Mouse (Mus musculus) granulocyte monocyte progenitor cell, adult 5-6 weeks (primary cell): Measurements from ENCODE around the gene 1700014D04Rik. TPM values are rescaled to one million over a fixed set of nuclear protein-coding genes. Genes with fewer than 3 reads are reported as not detected.
"Not testable (repeated sequence)": the region's sequence is repeated elsewhere in the genome, so short reads cannot be mapped to it uniquely, and the experiment has no call there.

ENCODE experiments used
- ATAC-seq: replicated peaks from 2 replicates; pipeline ENCODE4 v1.8.0; 2016; ENCODE audit warnings: mild to moderate bottlenecking, moderate TSS enrichment, inconsistent platforms; ENCODE audit not compliant: poor library complexity, severe bottlenecking
- total RNA-seq, 2 experiments: library from RNA; stranded (forward) in 1 of 2; stranded (reverse) in 1 of 2; fragments of 200-712, 200-1000 nt in 1 of 2; fragments of >200 nt in 1 of 2; fragmentation: Nextera tagmentation in 1 of 2; gene quantifications; 2 replicates each; pipeline ENCODE4 v1.2.3; 2014 to 2017

1700014D04Rik gene
- total RNA-seq, 2 experiments from 2014 or later, result not detected

GRCm38 (mm10) chr13:59739397-59739796, 7.2 kb downstream of the 1700014D04Rik start:
- ATAC-seq, result no peak

GRCm38 (mm10) chr13:59738455-59738854, 8.1 kb downstream of the 1700014D04Rik start:
- ATAC-seq, result no peak

GRCm38 (mm10) chr13:59735190-59735589, 11.4 kb downstream of the 1700014D04Rik start:
- peak; percentile 79 for ATAC-seq

- 0 out of 2 replicates have a peak, but pooled peaks have one; percentile 12 for ATAC-seq
Observed at GRCm38 (mm10) chr13:59734347-59734746, 12.2 kb downstream of the 1700014D04Rik start.

- no peak for ATAC-seq
Observed at GRCm38 (mm10) chr13:59733936-59734335, 12.6 kb downstream of the 1700014D04Rik start.

GRCm38 (mm10) chr13:59731652-59732051, 14.9 kb downstream of the 1700014D04Rik start, which contains the start of gene Spata31d1d:
Spata31d1d (minus strand) TSS chr13:59731752.
- no peak for ATAC-seq

GRCm38 (mm10) chr13:59728378-59729093, 18.0 kb downstream of the 1700014D04Rik start:
- ATAC-seq, result peak; percentile 93

GRCm38 (mm10) chr13:59726139-59726867, 20.2 kb downstream of the 1700014D04Rik start:
- ATAC-seq, result no peak; the same call in 1 of the 2 replicates

- not testable (repeated sequence) for ATAC-seq
Observed at GRCm38 (mm10) chr13:59722089-59722488, 24.5 kb downstream of the 1700014D04Rik start.

GRCm38 (mm10) chr13:59719475-59719874, 27.1 kb downstream of the 1700014D04Rik start:
- no peak for ATAC-seq

GRCm38 (mm10) chr13:59718857-59719440, 27.6 kb downstream of the 1700014D04Rik start:
- ATAC-seq, result peak; percentile 22; the same call in 1 of the 2 replicates

- ATAC-seq, result no peak
Observed at GRCm38 (mm10) chr13:59713710-59714109, 32.8 kb downstream of the 1700014D04Rik start.

- ATAC-seq, result not testable (repeated sequence)
Observed at GRCm38 (mm10) chr13:59711984-59712383, 34.6 kb downstream of the 1700014D04Rik start, which contains the start of gene Spata31d1b. Spata31d1b (plus strand) TSS chr13:59712284.

- ATAC-seq, result no peak
Observed at GRCm38 (mm10) chr13:59710230-59710629, 36.3 kb downstream of the 1700014D04Rik start, which contains the start of gene Spata31d1a. Spata31d1a (minus strand) TSS chr13:59710330.

- peak; percentile 82 for ATAC-seq
Observed at GRCm38 (mm10) chr13:59704562-59704961, 42.0 kb downstream of the 1700014D04Rik start.

- ATAC-seq, result no peak
Observed at GRCm38 (mm10) chr13:59703514-59703913, 43.0 kb downstream of the 1700014D04Rik start.

- ATAC-seq, result not testable (repeated sequence)
Observed at GRCm38 (mm10) chr13:59700137-59700536, 46.4 kb downstream of the 1700014D04Rik start.

GRCm38 (mm10) chr13:59699131-59699530, 47.4 kb downstream of the 1700014D04Rik start:
- 0 out of 2 replicates have a peak, but pooled peaks have one; percentile 23 for ATAC-seq

- ATAC-seq, result no peak
Observed at GRCm38 (mm10) chr13:59695781-59696180, 50.8 kb downstream of the 1700014D04Rik start.

GRCm38 (mm10) chr13:59694008-59694407, 52.5 kb downstream of the 1700014D04Rik start, which contains the start of gene 4921517D22Rik:
4921517D22Rik (minus strand) TSS chr13:59694108.
- no peak for ATAC-seq
